Mouse (Mus musculus) spleen, embryonic (tissue): Measurements from ENCODE around the gene Shroom3.

ENCODE experiments used
- CTCF ChIA-PET: fragments of 350-600 bp; sonication (Branson Sonifier 250); formaldehyde crosslinking; loops from one replicate; lab custom pipeline; 2022; lab: Charles Lee

Shroom3 gene

DNA sequence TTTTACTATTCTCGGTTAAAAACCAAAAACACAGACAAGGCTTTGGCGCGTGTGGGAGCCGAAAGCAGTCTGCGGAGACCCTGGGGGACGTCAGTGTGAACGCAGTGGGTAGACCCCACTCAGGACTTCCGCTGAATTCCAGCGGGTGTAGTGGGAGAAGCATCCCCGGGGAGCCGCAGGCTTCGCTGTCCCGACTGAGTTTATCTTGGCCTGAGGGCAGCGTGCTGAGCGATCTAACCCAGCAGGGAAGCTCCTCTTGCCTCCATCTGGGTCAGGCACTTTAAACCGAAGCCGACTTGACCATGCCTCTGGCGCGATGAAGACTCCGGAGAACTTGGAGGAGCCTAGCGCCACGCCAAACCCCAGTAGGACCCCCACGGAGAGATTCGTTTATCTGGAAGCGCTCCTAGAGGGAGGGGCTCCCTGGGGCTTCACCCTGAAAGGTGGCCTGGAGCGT, at the start of gene Shroom3:
Gene Shroom3 (plus strand): TSS at position 85 of the 457 bp plus-strand sequence.
- CTCF ChIA-PET, result no interaction called here

DNA sequence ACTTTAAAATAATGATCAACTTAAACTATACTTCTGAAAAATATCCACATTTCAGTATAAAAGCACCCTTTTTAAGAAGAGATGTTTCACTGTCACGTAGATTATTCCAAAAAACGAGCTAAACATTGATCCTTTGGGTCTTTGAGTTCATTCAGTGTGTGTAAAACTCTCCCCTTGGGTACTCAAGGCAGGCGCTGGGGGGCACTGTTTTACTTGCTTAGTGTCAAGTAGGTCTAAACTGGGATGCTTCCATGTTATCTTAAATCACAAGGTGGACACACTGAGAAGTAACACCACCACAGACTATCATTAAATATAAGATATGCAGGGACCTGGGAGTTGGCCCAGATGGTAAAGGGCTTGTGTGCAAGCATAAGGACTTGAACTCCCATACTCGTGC, 49.7 kb upstream of the Shroom3 start:
- CTCF ChIA-PET, result no interaction called here

GRCm38 (mm10) chr5:92634916-92635315, 48.3 kb upstream of the Shroom3 start:
- CTCF ChIA-PET, result no interaction called here

DNA sequence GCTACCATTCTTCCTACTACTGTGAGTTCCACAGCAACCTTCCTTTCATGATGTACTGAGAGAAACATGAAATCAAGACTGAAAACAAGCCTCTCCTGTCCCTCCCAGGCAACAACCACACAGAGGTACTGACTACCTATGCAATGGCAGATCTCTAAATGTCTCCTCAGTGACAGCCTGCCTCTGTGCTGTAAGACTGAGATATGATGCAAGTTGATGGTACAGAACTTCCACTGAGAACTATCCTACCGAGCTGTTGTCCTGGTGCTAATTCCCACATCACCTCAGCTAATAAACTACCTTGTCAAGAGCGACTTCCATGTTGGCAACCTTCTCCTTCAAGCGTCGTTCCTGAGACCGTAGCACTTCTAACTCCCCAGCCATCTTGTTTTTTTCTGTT, 47.3 kb upstream of the Shroom3 start:
- CTCF ChIA-PET, result no interaction called here

DNA sequence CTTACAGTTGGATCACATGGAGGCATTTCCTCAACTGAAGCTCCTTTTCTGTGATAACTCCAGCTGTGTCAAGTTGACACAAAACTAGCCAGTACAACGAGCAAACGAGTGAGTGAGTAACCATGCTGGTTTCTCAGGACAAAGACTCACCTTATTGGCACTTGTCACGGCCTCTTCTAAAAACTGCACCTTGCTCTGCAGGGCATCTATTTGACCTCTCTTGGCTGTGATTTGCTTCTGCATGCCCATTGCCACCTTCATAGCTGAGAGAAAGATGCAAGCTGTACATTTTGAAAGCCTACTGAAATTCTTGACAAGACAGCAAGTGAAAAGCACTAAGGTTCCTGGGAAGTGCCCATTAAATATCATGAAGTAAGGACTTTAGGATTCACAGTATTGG, 42.4 kb upstream of the Shroom3 start:
- CTCF ChIA-PET, result no interaction called here

DNA sequence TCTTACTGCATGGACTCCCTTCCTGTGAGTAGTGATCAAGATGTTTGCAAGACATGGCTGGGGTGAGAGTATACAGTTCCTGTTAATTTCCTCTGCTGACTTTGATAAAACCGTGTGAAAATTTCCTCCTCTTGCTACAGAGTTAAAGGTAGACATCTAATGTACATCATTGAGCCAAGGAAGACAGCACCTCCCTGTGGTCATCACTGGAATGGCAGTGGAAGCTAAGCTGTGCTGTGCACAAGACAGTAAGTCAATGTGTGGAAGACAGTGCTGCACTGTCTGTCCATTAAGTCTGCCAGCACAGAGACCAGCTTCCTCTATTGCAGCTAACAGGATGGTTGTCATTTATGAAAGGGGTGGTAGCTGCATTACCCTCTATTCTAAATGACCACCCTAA, 27.0 kb upstream of the Shroom3 start:
- CTCF ChIA-PET, result interaction anchor here (0.5 to 1.3 kb wide), 2 partner anchors 194 to 656 kb away, joined by 4 read pairs; no protein-coding TSS in a partner anchor

DNA sequence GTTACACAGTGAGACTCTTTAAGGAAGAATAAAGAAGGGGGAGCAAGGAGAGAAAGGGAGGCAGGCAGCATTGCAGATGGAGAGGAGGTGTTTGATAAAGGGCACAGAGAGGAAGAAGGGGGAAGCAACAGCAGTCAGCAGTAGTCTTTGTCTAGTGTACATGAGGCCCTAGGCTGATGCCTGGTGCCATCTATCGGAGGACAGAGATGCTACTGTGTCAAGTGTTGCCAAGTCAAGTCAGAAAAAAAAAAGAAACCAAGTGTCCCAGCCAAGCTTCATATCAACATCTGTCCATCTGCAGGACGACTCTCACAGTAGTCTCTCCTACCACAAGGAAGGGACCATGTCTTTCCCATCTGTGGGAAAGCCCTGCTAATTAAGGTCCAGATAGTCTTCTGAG, 18.9 kb upstream of the Shroom3 start:
- CTCF ChIA-PET, result no interaction called here

GRCm38 (mm10) chr5:92666860-92667259, 16.4 kb upstream of the Shroom3 start:
- CTCF ChIA-PET, result no interaction called here

- CTCF ChIA-PET, result interaction anchor here (0.6 kb wide), 1 partner anchor 754 kb away, joined by 8 read pairs; no protein-coding TSS in a partner anchor
Measured at GRCm38 (mm10) chr5:92674859-92675573, 8.2 kb upstream of the Shroom3 start, which contains the start of gene Ccdc158. TSS of gene Ccdc158 (minus strand) at chr5:92675271.

DNA sequence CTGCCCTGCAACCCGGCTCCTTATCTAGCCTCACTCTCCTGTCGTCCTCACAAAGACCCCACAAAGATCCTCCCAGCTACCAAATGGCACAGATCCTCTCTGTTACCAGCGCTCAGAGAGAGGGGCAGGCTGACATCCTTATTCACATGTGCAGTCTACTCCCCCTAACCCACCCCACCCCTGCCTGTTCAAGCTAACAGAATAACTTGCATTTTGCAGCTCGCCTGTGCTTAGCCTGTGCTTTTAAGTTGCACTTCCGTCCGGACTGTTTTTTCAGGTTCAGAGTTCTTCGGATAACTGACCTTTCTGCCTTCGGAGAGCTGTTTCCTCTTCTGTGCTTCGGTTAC, 7.7 kb upstream of the Shroom3 start:
- CTCF ChIA-PET, result interaction anchor here (0.6 kb wide), 1 partner anchor 754 kb away, joined by 8 read pairs; no protein-coding TSS in a partner anchor

DNA sequence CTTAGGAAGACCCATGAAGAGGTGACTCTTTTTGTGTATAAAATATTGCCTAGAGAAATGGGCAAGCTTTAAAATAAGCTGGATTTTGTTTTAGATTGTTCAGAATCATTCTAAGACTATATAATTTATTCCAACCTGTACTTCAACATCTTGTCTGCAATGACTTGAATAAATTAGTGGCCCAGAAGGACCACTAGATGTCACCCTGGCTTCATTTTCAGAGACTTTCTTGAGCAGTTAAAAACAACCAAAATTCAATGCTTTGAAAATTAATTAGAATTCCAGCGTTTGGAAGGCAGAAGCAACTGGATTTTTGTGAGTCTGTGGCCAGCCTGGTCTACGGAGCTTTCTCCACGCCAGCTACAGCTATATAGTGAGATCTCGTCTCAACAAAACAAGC, 3.8 kb upstream of the Shroom3 start:
- CTCF ChIA-PET, result no interaction called here

DNA sequence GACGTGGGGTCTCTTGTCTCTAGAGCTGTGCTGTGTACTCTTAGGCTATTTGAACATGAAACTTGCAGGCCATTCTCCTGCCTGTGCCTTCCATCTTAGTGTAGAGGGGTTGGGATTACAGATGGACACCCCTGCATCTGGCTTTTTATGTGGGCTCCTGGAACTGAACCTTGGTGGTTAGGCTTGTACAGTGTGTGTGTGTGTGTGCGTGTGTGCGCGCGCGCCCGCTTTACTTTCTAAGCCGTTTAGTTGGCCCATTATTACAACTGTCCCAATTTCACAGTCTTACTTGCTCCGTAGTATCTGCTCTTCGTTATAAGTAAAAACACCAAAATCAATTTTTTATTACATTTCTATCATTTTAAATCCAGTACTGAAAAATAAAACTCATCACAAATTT, 1.4 kb upstream of the Shroom3 start:
- CTCF ChIA-PET, result no interaction called here

DNA sequence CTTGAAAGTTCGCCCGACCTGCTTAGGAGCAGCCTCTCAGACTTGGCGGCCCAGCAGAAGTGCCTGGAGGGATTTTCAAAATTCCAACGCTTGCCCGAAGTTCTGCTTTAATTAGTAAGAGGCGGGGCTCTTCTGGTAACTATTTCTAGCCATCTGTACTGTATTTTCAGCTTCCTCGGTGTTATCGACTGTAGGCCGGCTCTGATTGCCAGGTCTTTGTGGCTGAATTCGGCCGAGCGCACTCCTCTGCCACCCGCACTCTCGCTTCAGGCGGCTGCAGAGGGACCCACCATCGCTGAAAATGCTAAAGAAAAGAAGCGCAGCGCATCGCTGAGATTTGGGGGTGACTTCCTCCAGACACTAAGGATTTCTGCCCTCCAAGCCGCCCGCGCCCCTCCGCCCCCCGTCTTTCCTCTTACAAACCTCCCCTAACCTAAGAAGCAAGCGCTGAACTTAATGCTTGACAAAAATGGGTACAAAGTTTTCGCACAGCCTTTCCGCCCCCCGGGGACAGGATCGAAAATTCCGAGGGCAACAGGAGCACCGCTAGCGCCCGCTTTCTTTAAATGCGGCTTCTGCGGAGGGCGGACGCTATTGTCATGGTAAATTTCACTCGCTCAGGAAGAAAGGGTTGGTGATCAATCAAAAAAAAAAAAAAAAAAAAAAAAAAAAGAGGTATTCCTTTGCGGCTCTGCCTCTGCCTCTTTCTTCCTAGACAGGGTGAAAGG, 450 bp upstream of the Shroom3 start:
- CTCF ChIA-PET, result no interaction called here

- CTCF ChIA-PET, result no interaction called here
Measured at GRCm38 (mm10) chr5:92683871-92684475, 738 bp downstream of the Shroom3 start.

GRCm38 (mm10) chr5:92684715-92685460, 1.7 kb downstream of the Shroom3 start:
- CTCF ChIA-PET, result interaction anchor here (0.6 kb wide), 1 partner anchor 11 kb away, joined by 8 read pairs; no protein-coding TSS in a partner anchor

- CTCF ChIA-PET, result interaction anchor here (0.5 kb wide), 1 partner anchor 770 kb away, joined by 3 read pairs; no protein-coding TSS in a partner anchor
Measured at GRCm38 (mm10) chr5:92688124-92688523, 4.9 kb downstream of the Shroom3 start.

- CTCF ChIA-PET, result interaction anchor here (0.5 kb wide), 1 partner anchor 771 kb away, joined by 3 read pairs; no protein-coding TSS in a partner anchor
Measured at GRCm38 (mm10) chr5:92688569-92688968, 5.3 kb downstream of the Shroom3 start.

GRCm38 (mm10) chr5:92692206-92693007, 9.2 kb downstream of the Shroom3 start:
- CTCF ChIA-PET, result no interaction called here

- CTCF ChIA-PET, result interaction anchor here (0.6 kb wide), 1 partner anchor 94 kb away, joined by 3 read pairs; no protein-coding TSS in a partner anchor
Measured at GRCm38 (mm10) chr5:92693744-92694143, 10.5 kb downstream of the Shroom3 start.

DNA sequence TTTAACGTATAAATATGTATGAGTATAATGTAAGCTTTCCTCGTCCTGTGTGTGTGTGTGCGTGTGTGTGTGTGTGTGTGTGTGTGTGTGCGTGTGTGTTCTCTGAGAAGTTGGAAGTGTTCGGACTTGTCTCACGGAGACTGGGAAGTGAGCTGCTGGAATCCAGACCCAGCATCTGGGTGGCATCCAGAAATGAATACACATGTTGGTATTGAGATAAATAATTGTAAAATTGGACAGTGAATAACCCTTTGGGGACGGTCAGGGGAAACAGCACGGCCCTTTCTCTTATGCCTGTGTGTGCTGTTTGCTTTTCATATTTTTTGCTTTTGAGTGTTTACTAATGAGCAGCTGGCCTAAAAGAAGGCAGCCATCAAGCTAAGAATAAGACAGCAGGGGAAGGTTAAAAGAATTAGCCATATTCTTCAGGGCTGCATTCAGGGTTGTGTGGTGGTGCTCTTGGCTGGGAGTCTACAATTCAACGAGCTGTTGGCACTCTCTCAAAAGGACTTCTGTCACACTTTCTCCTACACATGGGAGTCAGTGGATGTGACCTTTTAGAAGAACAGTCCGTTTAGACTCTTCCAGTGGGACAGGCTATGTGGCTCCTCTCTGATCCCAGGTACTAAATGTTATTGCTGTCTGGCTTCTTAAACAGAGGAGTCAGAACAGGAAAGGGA, 11.2 kb downstream of the Shroom3 start:
- CTCF ChIA-PET, result no interaction called here
